Mouse (Mus musculus): ENCODE data around the gene Kif23.

- no peak for TF ChIP-seq POLR2A (IDR thresholded peaks at IDR 0.05; ENCODE audit: insufficient read depth, low read length)
- TF ChIP-seq CTCF (IDR thresholded peaks at IDR 0.05; ENCODE audit: low read depth, low read length), result peak; percentile 14
These were observed 69.0 kb downstream of the Kif23 start for GRCm38 (mm10) chr9:61877373-61878112.
